Mouse (Mus musculus): ENCODE results near the gene Cdkal1. TPM values are rescaled to one million over a fixed set of nuclear protein-coding genes. Genes with fewer than 3 reads are reported as not detected.

Gene Cdkal1
- polyA plus RNA-seq, 1 experiment from 2014 or later, result 35.4 TPM

- H3K27ac ChIP-seq (ENCODE audit: low read depth), result no peak overlapping the region
- no peak for ATAC-seq (ENCODE audit: insufficient read depth)
- no peak for TF ChIP-seq CTCF (IDR thresholded peaks at IDR 0.05; ENCODE audit: low read depth)
- no peak overlapping the region for H3K4me2 ChIP-seq
- no peak for DNase-seq
- H3K4me3 ChIP-seq (ENCODE audit: low read depth, low read length), result no peak overlapping the region
- H3K36me3 ChIP-seq (ENCODE audit: insufficient read depth), result 0 out of 2 replicates have a peak, but pooled peaks cover 4% of the 10 kb centered on the region
- H3K27me3 ChIP-seq (ENCODE audit: insufficient read depth, low read length), result no peaks in the 10 kb centered on the region
- no peak overlapping the region for H3K9ac ChIP-seq
- H3K4me1 ChIP-seq (ENCODE audit: insufficient read depth), result peaks cover 4% of the 10 kb centered on the region; the same call in 1 of the 2 replicates
- 71% methylated on average over 4 of the region's 4 CpGs for WGBS
- H3K9me3 ChIP-seq (ENCODE audit: low read depth, low read length), result no peaks in the 10 kb centered on the region
Measured at GRCm38 (mm10) chr13:29716550-29716949, 138.9 kb downstream of the Cdkal1 start.

GRCm38 (mm10) chr13:29715241-29715841, 140.1 kb downstream of the Cdkal1 start:
- Histone ChIP-seq H3K4me2 (no peak overlapping the region), H3K4me1 (ENCODE audit: insufficient read depth) (peaks cover 4% of the 10 kb centered on the region; the same call in 1 of the 2 replicates), H3K27ac (ENCODE audit: low read depth) (peak overlapping the region; percentile 36; the same call in 1 of the 2 replicates), H3K9me3 (ENCODE audit: low read depth, low read length) (no peaks in the 10 kb centered on the region), H3K27me3 (ENCODE audit: insufficient read depth, low read length) (no peaks in the 10 kb centered on the region), H3K9ac (no peak overlapping the region), H3K36me3 (ENCODE audit: insufficient read depth) (0 out of 2 replicates have a peak, but pooled peaks cover 4% of the 10 kb centered on the region), H3K4me3 (ENCODE audit: low read depth, low read length) (no peak overlapping the region)
- no peak for ATAC-seq (ENCODE audit: insufficient read depth)
- 36% methylated on average over 3 of the region's 3 CpGs for WGBS
- TF ChIP-seq CTCF (IDR thresholded peaks at IDR 0.05; ENCODE audit: low read depth), result no peak
- peak; percentile 40 for DNase-seq

- Histone ChIP-seq H3K4me1 (ENCODE audit: insufficient read depth) (no peaks in the 10 kb centered on the region), H3K9me3 (ENCODE audit: low read depth, low read length) (no peaks in the 10 kb centered on the region), H3K9ac (no peak overlapping the region), H3K27me3 (ENCODE audit: insufficient read depth, low read length) (no peaks in the 10 kb centered on the region), H3K27ac (ENCODE audit: low read depth) (no peak overlapping the region), H3K4me2 (no peak overlapping the region), H3K36me3 (ENCODE audit: insufficient read depth) (no peaks in the 10 kb centered on the region), H3K4me3 (ENCODE audit: low read depth, low read length) (no peak overlapping the region)
- ATAC-seq (ENCODE audit: insufficient read depth) (no peak), DNase-seq (no peak)
- TF ChIP-seq CTCF (IDR thresholded peaks at IDR 0.05; ENCODE audit: low read depth), result no peak
- WGBS, result 69% methylated on average over 3 of the region's 3 CpGs
Measured at GRCm38 (mm10) chr13:29707620-29708019, 147.9 kb downstream of the Cdkal1 start.

- Histone ChIP-seq H3K4me1 (ENCODE audit: insufficient read depth) (peaks cover 3% of the 10 kb centered on the region; the same call in 1 of the 2 replicates), H3K4me3 (ENCODE audit: low read depth, low read length) (no peak overlapping the region), H3K9me3 (ENCODE audit: low read depth, low read length) (no peaks in the 10 kb centered on the region), H3K36me3 (ENCODE audit: insufficient read depth) (no peaks in the 10 kb centered on the region), H3K27me3 (ENCODE audit: insufficient read depth, low read length) (no peaks in the 10 kb centered on the region), H3K9ac (no peak overlapping the region), H3K27ac (ENCODE audit: low read depth) (no peak overlapping the region), H3K4me2 (no peak overlapping the region)
- no peak for ATAC-seq (ENCODE audit: insufficient read depth)
- DNase-seq, result no peak
- 78% methylated on average over 1 of the region's 1 CpGs for WGBS
- TF ChIP-seq CTCF (IDR thresholded peaks at IDR 0.05; ENCODE audit: low read depth), result no peak
Measured at GRCm38 (mm10) chr13:29701400-29701799, 154.1 kb downstream of the Cdkal1 start.

- DNase-seq (no peak), ATAC-seq (ENCODE audit: insufficient read depth) (no peak)
- Histone ChIP-seq H3K4me3 (ENCODE audit: low read depth, low read length) (no peak overlapping the region), H3K36me3 (ENCODE audit: insufficient read depth) (no peaks in the 10 kb centered on the region), H3K4me1 (ENCODE audit: insufficient read depth) (peaks cover 3% of the 10 kb centered on the region; the same call in 1 of the 2 replicates), H3K9ac (no peak overlapping the region), H3K4me2 (no peak overlapping the region), H3K27me3 (ENCODE audit: insufficient read depth, low read length) (no peaks in the 10 kb centered on the region), H3K9me3 (ENCODE audit: low read depth, low read length) (no peaks in the 10 kb centered on the region), H3K27ac (ENCODE audit: low read depth) (no peak overlapping the region)
- no peak for TF ChIP-seq CTCF (IDR thresholded peaks at IDR 0.05; ENCODE audit: low read depth)
- WGBS, result 89% methylated on average over 5 of the region's 5 CpGs
Measured at GRCm38 (mm10) chr13:29699896-29700295, 155.6 kb downstream of the Cdkal1 start.

- H3K4me2 ChIP-seq, result no peak overlapping the region
- WGBS, result 36% methylated on average over 5 of the region's 5 CpGs
- DNase-seq (peak; percentile 91), ATAC-seq (ENCODE audit: insufficient read depth) (peak; percentile 88)
- peaks cover 3% of the 10 kb centered on the region; the same call in 1 of the 2 replicates for H3K4me1 ChIP-seq (ENCODE audit: insufficient read depth)
- H3K27me3 ChIP-seq (ENCODE audit: insufficient read depth, low read length), result no peaks in the 10 kb centered on the region
- no peak overlapping the region for H3K9ac ChIP-seq
- TF ChIP-seq CTCF (IDR thresholded peaks at IDR 0.05; ENCODE audit: low read depth), result no peak
- peak overlapping the region; percentile 46; the same call in 1 of the 2 replicates for H3K27ac ChIP-seq (ENCODE audit: low read depth)
- no peaks in the 10 kb centered on the region for H3K9me3 ChIP-seq (ENCODE audit: low read depth, low read length)
- no peak overlapping the region for H3K4me3 ChIP-seq (ENCODE audit: low read depth, low read length)
- H3K36me3 ChIP-seq (ENCODE audit: insufficient read depth), result no peaks in the 10 kb centered on the region
Measured at GRCm38 (mm10) chr13:29698307-29698985, 157.0 kb downstream of the Cdkal1 start.

GRCm38 (mm10) chr13:29697230-29697629, 158.2 kb downstream of the Cdkal1 start:
- ATAC-seq (ENCODE audit: insufficient read depth), result no peak
- no peaks in the 10 kb centered on the region for H3K36me3 ChIP-seq (ENCODE audit: insufficient read depth)
- no peak overlapping the region for H3K4me2 ChIP-seq
- no peaks in the 10 kb centered on the region for H3K27me3 ChIP-seq (ENCODE audit: insufficient read depth, low read length)
- no peak overlapping the region for H3K4me3 ChIP-seq (ENCODE audit: low read depth, low read length)
- peaks cover 3% of the 10 kb centered on the region; the same call in 1 of the 2 replicates for H3K4me1 ChIP-seq (ENCODE audit: insufficient read depth)
- 63% methylated on average over 3 of the region's 3 CpGs for WGBS
- no peak for TF ChIP-seq CTCF (IDR thresholded peaks at IDR 0.05; ENCODE audit: low read depth)
- no peaks in the 10 kb centered on the region for H3K9me3 ChIP-seq (ENCODE audit: low read depth, low read length)
- DNase-seq, result no peak
- H3K9ac ChIP-seq, result no peak overlapping the region
- no peak overlapping the region for H3K27ac ChIP-seq (ENCODE audit: low read depth)

All from lung, embryonic 14.5 days (tissue).